Mouse (Mus musculus): ENCODE data around the gene Syt8. TPM values are rescaled to one million over a fixed set of nuclear protein-coding genes. Genes with fewer than 3 reads are reported as not detected.
A peak's percentile ranks its signal among the peaks of the same experiment; 100 is the strongest.

Syt8 gene
- total and polyA plus RNA-seq, 3 experiments, result not detected

DNA sequence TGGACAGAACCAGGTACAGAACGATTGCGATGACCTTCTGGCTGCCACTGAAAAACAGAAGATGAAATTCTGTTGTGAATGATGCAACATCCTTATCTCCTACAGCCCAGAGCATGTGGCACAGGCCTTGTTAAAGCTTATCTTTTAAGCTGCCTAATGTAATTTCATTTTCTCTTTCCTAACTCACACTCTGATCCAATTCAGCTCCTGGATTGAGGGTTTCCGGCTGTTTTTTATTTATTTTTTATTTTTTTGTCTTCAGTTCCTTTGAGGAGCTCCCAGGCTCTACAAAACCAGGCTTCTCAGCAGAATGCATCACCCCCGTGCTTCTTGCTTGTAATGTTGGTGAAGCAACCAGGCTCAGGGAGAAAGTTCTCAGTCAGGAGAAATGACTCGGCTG lies 14.8 kb upstream of the Syt8 start:
- TF ChIP-seq EP300 (IDR thresholded peaks at IDR 0.05; ENCODE audit: insufficient read depth, low read depth, low read length), result no peak
- no peak for TF ChIP-seq CTCF (IDR thresholded peaks at IDR 0.05)
- TF ChIP-seq POLR2A (IDR thresholded peaks at IDR 0.05; ENCODE audit: insufficient read depth, low read depth, low read length), result no peak
- WGBS, result 69% methylated on average over 5 of the region's 5 CpGs
- Histone ChIP-seq H3K79me2 (replicated peaks; ENCODE audit: control insufficient read depth, insufficient read depth, low read length) (no peaks in the 10 kb centered on the region), H3K9ac (ENCODE audit: low read depth, low read length) (no peak overlapping the region), H3K36me3 (ENCODE audit: control insufficient read depth, insufficient read depth, low read length) (peaks cover 5% of the 10 kb centered on the region; the same call in 1 of the 2 replicates), H3K4me3 (no peak overlapping the region), H3K27ac (no peak overlapping the region), H3K27me3 (ENCODE audit: control insufficient read depth, insufficient read depth, low read length) (no peaks in the 10 kb centered on the region), H3K4me1 (ENCODE audit: control insufficient read depth, insufficient read depth, low read length) (peaks cover 8% of the 10 kb centered on the region)
- no peak for DNase-seq
- intact Hi-C loops (cut with DNase I), result loop anchor here (5.0 kb wide), 1 partner anchor 33 kb away; the partner anchor contains the start of gene Ctsd

- intact Hi-C loops (cut with DNase I), result loop anchor here (5.0 kb wide), 1 partner anchor 35 kb away; the partner anchor contains the start of gene Ctsd
- WGBS, result 68% methylated on average over 2 of the region's 2 CpGs
Measured at GRCm38 (mm10) chr7:142421826-142422225, 12.8 kb upstream of the Syt8 start.

GRCm38 (mm10) chr7:142425641-142426213 lies 8.9 kb upstream of the Syt8 start:
- 53% methylated on average over 11 of the region's 11 CpGs for WGBS

More at GRCm38 (mm10) chr7:142421826-142422225, 12.8 kb upstream of the Syt8 start:
- Histone ChIP-seq H3K36me3 (ENCODE audit: control insufficient read depth, insufficient read depth, low read length) (peaks cover 2% of the 10 kb centered on the region; the same call in 1 of the 2 replicates), H3K4me3 (no peak overlapping the region), H3K79me2 (replicated peaks; ENCODE audit: control insufficient read depth, insufficient read depth, low read length) (no peaks in the 10 kb centered on the region), H3K4me1 (ENCODE audit: control insufficient read depth, insufficient read depth, low read length) (peaks cover 6% of the 10 kb centered on the region), H3K27ac (no peak overlapping the region), H3K27me3 (ENCODE audit: control insufficient read depth, insufficient read depth, low read length) (no peaks in the 10 kb centered on the region), H3K9ac (ENCODE audit: low read depth, low read length) (no peak overlapping the region)
- no peak for TF ChIP-seq CTCF (IDR thresholded peaks at IDR 0.05)
- no peak for TF ChIP-seq EP300 (IDR thresholded peaks at IDR 0.05; ENCODE audit: insufficient read depth, low read depth, low read length)
- TF ChIP-seq POLR2A (IDR thresholded peaks at IDR 0.05; ENCODE audit: insufficient read depth, low read depth, low read length), result no peak
- no peak for DNase-seq

GRCm38 (mm10) chr7:142428213-142428612 lies 6.4 kb upstream of the Syt8 start:
- Histone ChIP-seq H3K9ac (ENCODE audit: low read depth, low read length) (no peak overlapping the region), H3K27ac (no peak overlapping the region), H3K79me2 (replicated peaks; ENCODE audit: control insufficient read depth, insufficient read depth, low read length) (no peaks in the 10 kb centered on the region), H3K27me3 (ENCODE audit: control insufficient read depth, insufficient read depth, low read length) (no peaks in the 10 kb centered on the region), H3K4me1 (ENCODE audit: control insufficient read depth, insufficient read depth, low read length) (no peaks in the 10 kb centered on the region), H3K36me3 (ENCODE audit: control insufficient read depth, insufficient read depth, low read length) (no peaks in the 10 kb centered on the region), H3K4me3 (no peak overlapping the region)
- no peak for DNase-seq
- TF ChIP-seq POLR2A (IDR thresholded peaks at IDR 0.05; ENCODE audit: insufficient read depth, low read depth, low read length), result no peak
- TF ChIP-seq CTCF (IDR thresholded peaks at IDR 0.05), result peak; percentile 54
- WGBS, result 53% methylated on average over 7 of the region's 7 CpGs
- intact Hi-C loops (cut with DNase I), result no loop called here

More at GRCm38 (mm10) chr7:142425641-142426213, 8.9 kb upstream of the Syt8 start:
- no peaks in the 10 kb centered on the region for H3K4me1 ChIP-seq (ENCODE audit: control insufficient read depth, insufficient read depth, low read length)
- no peaks in the 10 kb centered on the region for H3K79me2 ChIP-seq (replicated peaks; ENCODE audit: control insufficient read depth, insufficient read depth, low read length)
- peak; percentile 82 for TF ChIP-seq CTCF (IDR thresholded peaks at IDR 0.05)
- no peak for TF ChIP-seq POLR2A (IDR thresholded peaks at IDR 0.05; ENCODE audit: insufficient read depth, low read depth, low read length)
- peak; percentile 27; the same call in 1 of the 2 replicates for TF ChIP-seq EP300 (IDR thresholded peaks at IDR 0.05; ENCODE audit: insufficient read depth, low read depth, low read length)
- no peak overlapping the region for H3K4me3 ChIP-seq
- H3K27me3 ChIP-seq (ENCODE audit: control insufficient read depth, insufficient read depth, low read length), result no peaks in the 10 kb centered on the region
- H3K9ac ChIP-seq (ENCODE audit: low read depth, low read length), result no peak overlapping the region
- intact Hi-C loops (cut with DNase I), result loop anchor here (2.0 kb wide), 2 partner anchors 65 to 91 kb away; no protein-coding TSS in a partner anchor
- peak in 1 of 2 experiments; percentile 64 for DNase-seq
- H3K36me3 ChIP-seq (ENCODE audit: control insufficient read depth, insufficient read depth, low read length), result no peaks in the 10 kb centered on the region
- H3K27ac ChIP-seq, result no peak overlapping the region

DNA sequence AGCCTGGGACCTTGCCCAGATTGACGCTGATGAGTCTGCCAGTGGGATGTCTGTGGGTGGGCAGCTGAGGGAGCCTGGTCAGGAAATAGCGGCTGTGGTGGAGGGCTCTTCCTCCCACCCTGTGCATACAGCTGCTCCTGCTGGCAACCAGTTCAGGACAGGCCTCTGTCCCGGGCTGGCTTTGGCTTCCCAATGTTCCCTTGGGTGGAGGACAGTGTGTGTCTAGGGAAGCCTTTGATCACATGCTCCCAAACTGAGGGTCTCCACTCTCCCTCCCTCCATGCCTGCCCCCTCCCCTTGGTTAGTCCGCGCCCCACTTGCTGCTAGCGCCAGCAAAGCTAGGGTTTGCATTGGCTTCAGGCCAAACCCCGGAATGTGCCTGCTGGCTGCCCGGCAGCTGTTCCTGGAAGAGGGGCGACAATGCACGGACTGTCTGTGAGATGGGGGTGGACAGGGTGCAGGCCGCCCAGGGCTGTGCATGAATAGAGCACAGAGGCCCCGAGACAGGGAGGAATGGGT lies 4.4 kb upstream of the Syt8 start:
- Histone ChIP-seq H3K27me3 (ENCODE audit: control insufficient read depth, insufficient read depth, low read length) (no peaks in the 10 kb centered on the region), H3K4me3 (no peak overlapping the region), H3K79me2 (replicated peaks; ENCODE audit: control insufficient read depth, insufficient read depth, low read length) (no peaks in the 10 kb centered on the region), H3K27ac (no peak overlapping the region), H3K9ac (ENCODE audit: low read depth, low read length) (no peak overlapping the region), H3K4me1 (ENCODE audit: control insufficient read depth, insufficient read depth, low read length) (peaks cover under 1% of the 10 kb centered on the region; the same call in 1 of the 2 replicates), H3K36me3 (ENCODE audit: control insufficient read depth, insufficient read depth, low read length) (no peaks in the 10 kb centered on the region)
- TF ChIP-seq CTCF (IDR thresholded peaks at IDR 0.05), result no peak
- no peak for TF ChIP-seq POLR2A (IDR thresholded peaks at IDR 0.05; ENCODE audit: insufficient read depth, low read depth, low read length)
- no peak for TF ChIP-seq EP300 (IDR thresholded peaks at IDR 0.05; ENCODE audit: insufficient read depth, low read depth, low read length)
- no peak for DNase-seq
- WGBS, result 33% methylated on average over 12 of the region's 12 CpGs
- intact Hi-C loops (cut with DNase I), result loop anchor here (5.0 kb wide), 1 partner anchor 247 kb away; no protein-coding TSS in a partner anchor

- no peaks in the 10 kb centered on the region for H3K36me3 ChIP-seq (ENCODE audit: control insufficient read depth, insufficient read depth, low read length)
- no peaks in the 10 kb centered on the region for H3K27me3 ChIP-seq (ENCODE audit: control insufficient read depth, insufficient read depth, low read length)
- H3K27ac ChIP-seq, result no peak overlapping the region
- no peaks in the 10 kb centered on the region for H3K79me2 ChIP-seq (replicated peaks; ENCODE audit: control insufficient read depth, insufficient read depth, low read length)
- TF ChIP-seq EP300 (IDR thresholded peaks at IDR 0.05; ENCODE audit: insufficient read depth, low read depth, low read length) (no peak), POLR2A (IDR thresholded peaks at IDR 0.05; ENCODE audit: insufficient read depth, low read depth, low read length) (no peak), CTCF (IDR thresholded peaks at IDR 0.05) (no peak)
- DNase-seq, result no peak
- intact Hi-C loops (cut with DNase I), result loop anchor here (5.0 kb wide), 1 partner anchor 246 kb away; no protein-coding TSS in a partner anchor
- H3K4me1 ChIP-seq (ENCODE audit: control insufficient read depth, insufficient read depth, low read length), result peaks cover 3% of the 10 kb centered on the region
- no peak overlapping the region for H3K9ac ChIP-seq (ENCODE audit: low read depth, low read length)
- 97% methylated on average over 14 of the region's 14 CpGs for WGBS
- H3K4me3 ChIP-seq, result no peak overlapping the region
Measured at GRCm38 (mm10) chr7:142431106-142431505, 3.5 kb upstream of the Syt8 start.
